Mouse (Mus musculus) ovary, postnatal 14 days (tissue): ENCODE measurements around the gene Prss28.

Experiments
- DNase-seq: peaks from one replicate; pipeline ENCODE4 v3.0.0; 2022; ENCODE audit warnings: low spot score

The Prss28 gene

GRCm38 (mm10) chr17:25308346-25308745 lies at the start of gene Prss28:
Gene Prss28 (plus strand): TSS chr17:25308646.
- no peak for DNase-seq

DNA sequence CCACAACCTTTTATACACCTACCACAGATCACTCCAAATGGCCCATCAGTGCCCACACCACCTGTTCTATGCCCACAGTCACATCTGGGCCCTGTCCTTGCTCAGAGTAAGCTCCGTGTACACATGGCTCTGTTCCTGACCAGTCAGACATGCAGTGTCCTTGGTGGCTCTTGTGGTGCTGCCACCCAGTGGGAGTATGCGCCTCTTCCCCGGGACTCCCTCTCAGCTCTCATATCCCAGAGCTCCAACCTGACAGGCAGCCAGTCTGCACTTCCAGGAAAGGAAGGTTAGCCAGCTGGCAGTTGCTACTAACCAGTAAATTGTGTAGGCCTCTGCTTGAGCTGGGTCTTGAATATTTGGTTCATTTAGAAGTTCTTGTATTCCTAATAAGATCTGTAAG lies 44.0 kb upstream of the Prss28 start:
- DNase-seq: no peak

DNA sequence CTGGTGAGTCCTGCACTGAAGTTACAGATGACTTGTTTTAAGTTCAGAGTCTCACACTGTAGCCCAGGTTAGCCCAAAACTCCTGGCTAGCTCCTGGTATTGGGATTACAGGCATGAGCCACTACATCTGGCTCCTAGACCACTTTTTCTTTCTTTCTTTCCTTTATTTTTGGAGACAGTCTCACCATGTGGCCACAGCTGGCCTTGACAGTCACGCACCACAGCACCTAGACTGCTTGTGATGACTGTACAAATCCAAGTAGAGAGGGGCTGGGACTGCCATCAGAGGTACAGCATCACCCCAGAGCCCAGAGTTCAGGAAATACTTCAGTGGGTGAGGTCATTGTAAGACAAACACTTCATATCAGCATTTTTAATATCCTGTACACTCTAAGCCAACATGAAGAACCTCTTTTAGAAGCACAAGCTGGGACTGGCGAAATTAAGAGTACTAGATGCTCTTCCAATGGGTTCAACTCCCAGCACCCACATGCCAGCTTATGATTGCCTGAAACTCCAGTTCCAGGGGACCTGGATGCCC lies 37.6 kb upstream of the Prss28 start:
- no peak for DNase-seq

DNA sequence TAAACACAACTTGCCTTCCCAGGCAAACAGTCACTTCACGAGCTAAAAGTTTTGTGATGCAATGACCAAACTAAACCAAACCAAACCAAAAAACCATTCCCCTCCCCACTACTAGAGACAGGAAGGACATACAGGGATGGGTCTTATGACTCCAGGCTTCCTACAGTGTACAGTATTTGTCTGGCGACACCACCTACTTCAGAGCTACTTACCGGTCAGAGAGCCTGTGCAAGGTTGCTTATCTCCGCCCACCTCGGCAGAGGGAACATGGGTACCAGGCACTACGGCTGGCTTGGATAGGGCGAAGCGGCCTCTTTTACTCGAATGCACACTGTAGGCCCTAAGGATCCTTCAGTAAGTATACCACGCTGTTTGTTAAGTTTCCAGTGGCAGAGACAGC lies 36.1 kb upstream of the Prss28 start:
- DNase-seq: no peak

- peak; percentile 84 for DNase-seq
Measured at GRCm38 (mm10) chr17:25272951-25273705, 35.3 kb upstream of the Prss28 start.

GRCm38 (mm10) chr17:25273706-25274501 lies 34.5 kb upstream of the Prss28 start:
- peak; percentile 95 for DNase-seq

- no peak for DNase-seq
Measured at GRCm38 (mm10) chr17:25274571-25275346, 33.7 kb upstream of the Prss28 start, which contains the start of gene Ube2i. Gene Ube2i (minus strand): TSS chr17:25274622.

DNA sequence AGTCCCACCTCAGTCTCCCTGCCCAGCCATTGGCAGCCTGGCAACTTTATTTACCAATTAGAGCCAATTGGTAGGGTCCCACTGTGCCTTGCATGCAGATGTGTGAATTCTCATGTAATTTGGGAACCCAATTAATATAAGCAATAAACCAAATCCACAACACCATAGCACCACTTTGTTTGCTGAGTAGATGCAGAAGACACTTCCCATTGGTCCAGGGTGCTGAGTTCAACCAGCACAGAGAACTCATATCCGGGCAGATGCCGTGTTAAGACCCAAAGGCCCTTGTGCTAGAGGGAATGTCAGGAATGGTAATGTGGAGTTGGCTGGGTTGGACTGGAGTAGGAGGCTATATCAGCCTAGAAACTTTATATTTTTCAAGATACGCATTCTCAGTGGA lies 32.6 kb upstream of the Prss28 start:
- DNase-seq: no peak

DNA sequence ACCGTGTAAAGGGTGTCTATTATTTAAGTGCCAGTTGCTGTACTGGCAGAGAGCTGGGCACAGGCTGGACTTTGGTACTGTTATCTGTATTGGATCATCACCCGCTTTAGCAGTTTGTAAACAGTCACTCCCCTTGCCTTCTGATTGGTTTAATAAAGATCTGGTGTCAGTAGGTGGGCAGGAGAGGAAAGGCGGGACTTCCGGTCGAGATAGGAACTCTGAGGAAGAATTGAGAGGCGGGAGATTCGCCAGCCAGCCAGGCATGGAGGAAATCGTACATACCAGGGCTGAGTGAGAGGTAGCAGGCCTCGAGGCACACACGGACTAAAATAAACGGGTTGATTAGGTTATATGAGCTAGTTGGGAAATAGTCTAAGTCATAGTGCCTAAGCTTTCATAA lies 26.3 kb upstream of the Prss28 start:
- no peak for DNase-seq

DNA sequence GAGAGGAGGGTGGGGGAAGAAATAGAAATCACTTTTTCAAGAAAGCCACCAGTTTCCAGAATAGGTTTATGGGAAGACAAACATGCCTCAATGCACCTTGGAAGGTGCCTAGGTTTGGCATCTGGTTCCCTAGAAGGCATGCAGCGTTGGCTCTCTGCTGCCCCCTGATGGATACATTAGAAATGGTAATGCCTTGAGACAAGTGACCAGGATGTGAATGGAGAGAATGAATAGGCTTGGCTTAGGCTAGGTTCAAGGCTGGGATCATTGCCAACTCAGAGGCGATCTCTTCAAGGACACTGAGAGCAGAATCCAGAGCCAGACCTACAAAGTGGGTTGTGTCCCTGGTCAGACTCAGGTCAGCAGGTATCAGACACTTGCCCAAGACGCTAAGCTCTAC lies 23.4 kb upstream of the Prss28 start:
- peak; percentile 66 for DNase-seq

DNA sequence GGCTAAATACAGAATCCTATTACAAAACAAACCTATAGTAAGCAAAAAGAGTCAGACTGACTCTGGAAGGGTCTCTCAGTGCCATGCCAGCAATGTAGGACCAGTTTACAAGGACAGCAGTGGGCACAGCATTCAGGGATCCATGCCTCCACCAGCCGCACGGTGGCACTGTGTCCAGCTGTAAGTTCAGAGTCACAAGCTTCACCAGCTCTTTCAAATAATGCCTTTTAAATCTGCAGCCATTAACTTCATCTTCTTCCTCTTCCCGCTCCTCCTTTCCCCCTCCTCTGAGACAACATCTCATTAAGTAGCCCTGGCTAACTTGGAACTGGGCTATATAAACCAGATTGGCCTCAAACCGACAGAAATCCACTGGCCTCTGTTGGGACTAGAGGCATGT lies 19.6 kb upstream of the Prss28 start:
- no peak for DNase-seq

GRCm38 (mm10) chr17:25290411-25290810 lies 18.0 kb upstream of the Prss28 start:
- no peak for DNase-seq

GRCm38 (mm10) chr17:25293495-25293894 lies 15.0 kb upstream of the Prss28 start:
- DNase-seq: no peak

DNA sequence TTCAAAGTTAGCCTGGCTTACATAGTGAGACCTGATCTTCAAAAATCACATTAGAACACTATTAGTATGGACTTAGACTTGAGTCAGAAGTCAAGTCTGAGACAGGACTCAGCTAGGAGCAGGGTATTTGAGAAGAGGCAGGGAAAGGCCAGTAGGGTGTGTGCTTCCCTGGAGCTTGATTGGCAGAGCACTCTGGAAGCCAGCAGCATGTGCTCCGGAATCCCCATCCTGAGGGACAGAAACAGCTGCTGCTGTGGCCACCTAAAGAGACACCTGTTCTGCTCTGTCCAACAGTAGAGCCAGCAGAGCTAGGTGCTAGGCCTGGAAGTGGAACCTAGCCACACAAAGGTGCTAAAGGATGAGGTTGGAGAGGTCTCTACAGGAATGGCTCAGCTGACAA lies 14.3 kb upstream of the Prss28 start:
- DNase-seq: no peak

GRCm38 (mm10) chr17:25298094-25298493 lies 10.4 kb upstream of the Prss28 start, which contains the start of gene Prss34:
Gene Prss34 (plus strand): TSS chr17:25298394.
- no peak for DNase-seq

DNA sequence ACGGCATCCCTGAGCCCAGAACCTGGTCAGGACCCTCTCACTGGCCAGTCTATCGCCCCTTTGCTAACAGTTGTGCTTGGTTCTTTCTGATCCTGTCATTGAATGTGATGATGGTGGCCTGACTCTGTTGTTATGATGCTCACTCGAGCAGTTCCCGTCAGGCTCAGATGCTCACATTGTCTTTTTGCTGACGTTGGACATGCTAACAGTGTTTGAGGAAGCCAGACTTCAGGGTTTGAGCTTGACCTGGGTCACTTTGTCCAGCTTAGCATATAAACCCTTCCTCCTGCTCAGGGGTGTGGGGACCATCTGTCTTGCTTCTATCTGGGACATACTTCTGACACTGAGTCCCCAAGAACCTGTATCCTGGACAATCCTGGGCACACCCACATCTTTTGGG lies 9.9 kb downstream of the Prss28 start, which contains the start of gene Prss29:
Gene Prss29, plus strand, starts transcription at position 301 of the 400 bp plus-strand sequence.
- DNase-seq: no peak

DNA sequence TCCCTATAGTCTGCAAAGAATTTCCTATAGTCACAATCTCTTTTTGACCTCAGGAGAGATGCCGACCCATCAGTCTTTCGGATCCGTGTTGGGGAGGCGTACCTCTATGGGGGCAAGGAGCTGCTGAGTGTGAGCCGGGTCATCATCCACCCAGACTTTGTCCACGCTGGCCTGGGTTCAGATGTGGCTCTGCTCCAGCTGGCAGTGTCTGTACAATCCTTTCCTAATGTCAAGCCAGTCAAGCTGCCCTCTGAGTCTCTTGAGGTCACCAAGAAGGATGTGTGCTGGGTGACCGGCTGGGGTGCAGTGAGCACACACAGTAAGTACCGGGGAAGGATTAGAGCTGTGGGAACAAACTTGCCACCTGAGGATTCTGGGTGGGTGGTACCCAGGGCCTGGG lies 12.4 kb downstream of the Prss28 start:
- DNase-seq: no peak

DNA sequence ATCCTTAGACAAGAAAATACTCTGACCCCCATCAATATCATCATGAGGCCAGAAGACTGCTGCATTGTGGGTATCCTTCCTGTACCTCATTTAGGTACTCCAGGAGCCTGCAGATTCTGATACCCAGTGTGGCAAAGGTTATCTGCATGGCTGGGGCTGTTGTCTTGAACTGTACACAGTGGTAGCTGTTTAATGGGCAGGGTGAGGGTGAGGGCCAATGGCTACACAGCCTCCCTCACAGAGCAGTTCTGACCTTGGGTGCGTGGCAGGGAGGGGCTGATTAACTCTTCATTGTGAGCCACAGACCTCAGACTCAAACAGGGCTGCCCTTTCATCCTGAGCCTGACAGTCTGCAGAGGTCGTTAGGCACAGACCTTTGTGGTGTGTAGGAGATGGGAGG lies 14.5 kb downstream of the Prss28 start:
- DNase-seq: no peak

DNA sequence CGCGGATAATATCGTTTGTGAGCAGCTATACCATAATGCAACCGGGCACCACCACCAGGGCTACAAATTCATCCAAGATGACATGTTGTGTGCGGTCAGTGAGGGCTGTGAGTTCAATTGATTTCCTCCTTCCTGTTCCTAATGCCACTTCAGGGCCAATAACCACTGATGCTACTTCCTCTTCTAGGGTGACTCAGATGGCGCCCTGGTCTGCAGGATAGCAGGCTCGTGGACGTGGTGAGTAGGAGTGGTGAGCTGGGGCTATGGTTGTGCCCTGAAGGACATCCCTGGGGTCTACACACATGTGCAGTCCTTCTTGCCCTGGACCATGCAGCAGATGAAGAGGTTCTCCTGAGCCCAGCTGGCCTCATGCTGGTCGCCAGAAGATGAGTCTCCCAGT lies 23.9 kb downstream of the Prss28 start:
- no peak for DNase-seq

DNA sequence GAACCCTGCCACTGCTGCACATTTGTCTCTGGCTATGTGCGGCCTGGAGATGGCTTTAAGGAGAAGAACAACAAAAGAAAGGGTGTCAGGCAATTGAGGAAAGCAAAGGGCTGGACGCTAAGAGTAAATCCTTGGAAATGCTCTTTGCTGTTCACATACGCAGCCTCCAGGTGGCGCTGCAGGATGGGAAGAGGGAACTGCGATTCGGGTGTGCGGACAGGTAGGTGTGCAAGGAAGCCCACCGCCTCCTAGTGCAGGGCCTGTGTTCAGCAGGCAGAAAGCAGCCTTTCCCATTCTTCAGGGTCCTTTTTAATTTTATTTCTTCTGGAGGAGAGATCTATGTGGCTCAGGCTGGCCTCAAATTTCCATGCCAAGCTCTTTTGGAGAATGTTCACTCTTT lies 25.5 kb downstream of the Prss28 start:
- DNase-seq: peak; percentile 63

DNA sequence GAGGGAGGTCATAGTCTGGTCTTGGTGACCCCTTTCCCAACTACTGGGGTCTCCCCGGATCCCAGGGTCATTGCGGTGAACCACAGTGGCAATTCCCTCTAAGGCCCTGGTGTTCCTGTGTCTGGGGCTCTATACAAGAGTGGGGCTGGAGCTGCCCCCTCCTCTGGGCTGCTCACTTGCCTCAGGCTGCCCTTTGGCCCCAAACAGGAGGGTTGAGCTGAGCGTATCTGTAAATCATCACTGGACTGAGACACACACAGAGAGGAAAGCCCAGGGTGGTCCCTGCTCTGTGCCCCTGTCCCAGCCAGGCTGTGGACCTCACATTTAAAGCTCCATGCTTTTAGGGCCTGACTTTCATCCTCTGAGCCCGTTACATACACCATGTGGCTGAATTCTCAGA lies 29.8 kb downstream of the Prss28 start:
- no peak for DNase-seq

DNA sequence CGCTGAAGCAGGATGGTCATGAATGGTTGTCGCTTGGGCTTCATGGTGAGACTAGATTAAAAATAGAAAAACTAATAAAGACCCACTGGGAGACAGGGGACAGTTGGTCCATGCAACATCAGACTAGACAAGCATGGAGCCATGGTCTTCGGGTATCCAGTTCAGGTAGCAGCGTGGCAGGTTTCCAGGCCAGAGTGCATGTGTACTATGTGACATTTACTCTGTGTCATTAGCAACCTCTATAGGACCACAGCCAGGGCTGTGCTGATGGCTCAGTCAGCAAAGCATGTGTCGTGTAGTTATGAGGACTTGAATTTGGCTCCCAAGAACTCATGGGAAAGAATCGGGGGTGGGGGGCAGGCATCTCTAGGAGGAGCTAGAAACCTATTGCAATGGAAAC lies 31.6 kb downstream of the Prss28 start:
- DNase-seq: no peak
